Mouse (Mus musculus) CD4-positive helper T cell, adult 2 months (primary cell): ENCODE results near the gene Tmem121b.

Experiments
- DNase-seq: peaks from one replicate; pipeline ENCODE4 v3.0.0-alpha.2; 2012; ENCODE audit warnings: low read depth, missing footprints, low spot score

The Tmem121b gene

DNA sequence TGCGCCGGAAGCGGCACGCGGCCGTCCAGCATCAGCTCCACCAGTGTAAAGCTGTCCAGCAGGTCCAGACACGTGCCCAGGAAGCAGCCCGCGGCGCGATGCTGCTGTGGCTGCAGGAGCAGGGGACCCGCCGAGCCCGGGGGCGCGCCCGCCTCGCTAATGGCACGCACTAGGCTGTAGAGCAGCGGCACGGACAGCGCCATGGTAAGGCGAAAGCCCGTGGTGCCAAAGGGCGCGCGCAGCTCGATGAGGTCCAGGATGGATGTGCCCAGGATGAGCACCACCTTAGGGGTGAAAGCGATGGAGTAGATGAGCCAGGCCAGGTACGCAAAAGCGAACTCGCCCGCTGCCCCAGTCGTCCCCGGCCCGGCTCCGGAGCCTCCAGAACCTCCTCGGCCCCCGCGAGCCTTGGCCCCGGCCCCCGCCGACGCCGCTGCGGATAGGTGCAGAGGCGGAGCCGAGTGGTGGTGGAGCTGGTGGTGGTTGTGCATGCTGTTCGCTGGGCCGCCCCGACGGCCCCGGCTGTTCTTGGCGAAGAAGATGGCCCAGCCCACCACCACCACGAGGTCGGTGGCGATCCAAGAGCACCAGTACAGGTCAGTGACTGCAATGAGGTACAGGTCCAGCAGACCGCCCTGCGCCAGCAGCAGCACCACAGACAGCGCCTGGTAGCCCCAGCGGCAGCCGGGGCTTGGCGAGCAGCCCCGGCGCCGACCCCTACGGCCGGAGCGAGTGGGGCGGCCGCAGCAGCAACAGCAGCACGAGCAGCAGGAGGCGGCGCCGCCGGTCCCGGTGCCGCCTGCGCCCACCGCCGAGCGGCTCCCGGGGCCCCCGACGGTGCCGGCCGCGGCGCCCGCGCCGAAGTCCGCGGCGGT lies 871 bp downstream of the Tmem121b start:
- peak; percentile 56 for DNase-seq

DNA sequence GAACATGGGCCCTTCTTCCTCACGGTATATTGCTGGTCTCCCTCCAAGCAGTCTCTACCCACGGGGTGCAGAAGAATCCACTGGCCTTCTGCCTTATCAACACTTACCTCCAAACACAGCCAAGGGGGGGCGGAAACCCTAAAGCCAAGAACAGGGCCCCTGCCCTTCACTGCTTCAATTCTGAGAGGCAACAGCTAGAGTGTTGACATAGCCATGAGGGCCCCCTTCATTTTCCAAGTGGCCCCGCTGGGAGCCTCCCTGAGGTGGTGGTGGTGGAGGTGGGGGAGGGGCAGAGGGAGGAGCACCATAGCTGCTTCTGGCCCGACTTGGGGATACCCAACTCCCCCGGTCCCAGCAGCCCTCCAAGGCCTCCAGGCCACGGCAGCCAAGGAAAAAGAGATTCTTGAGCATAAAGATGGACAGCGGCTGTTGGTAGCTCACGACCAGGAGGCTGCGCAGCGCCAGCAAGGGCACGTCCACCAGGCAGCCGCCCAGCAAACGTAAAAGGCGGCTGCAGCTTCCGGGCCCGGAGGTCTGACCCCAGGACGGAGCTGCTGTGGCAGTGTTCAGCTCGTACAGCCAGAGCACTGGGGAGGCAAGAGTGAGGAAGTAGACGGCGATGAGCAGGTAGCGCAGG lies 1.6 kb downstream of the Tmem121b start:
- no peak for DNase-seq

DNA sequence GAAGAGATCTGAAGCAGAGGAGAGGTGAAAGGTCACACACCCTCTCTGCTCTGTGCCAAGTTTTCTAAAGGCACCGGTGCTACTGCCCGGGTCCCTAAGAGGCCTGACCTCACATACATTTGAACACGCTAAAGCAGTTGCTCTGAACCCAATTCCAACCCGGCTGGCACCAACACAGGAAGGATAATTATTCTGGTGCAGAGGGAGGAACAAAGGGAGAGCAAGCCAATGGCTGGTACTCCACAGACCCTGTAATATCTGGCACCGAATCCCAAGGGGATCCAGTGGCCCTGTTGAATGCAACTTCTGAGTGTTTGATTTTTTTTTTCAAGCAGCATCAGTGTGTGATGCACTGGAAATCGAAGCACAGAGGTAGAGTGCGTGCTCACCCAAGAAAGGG lies 2.5 kb downstream of the Tmem121b start:
- DNase-seq, result no peak

DNA sequence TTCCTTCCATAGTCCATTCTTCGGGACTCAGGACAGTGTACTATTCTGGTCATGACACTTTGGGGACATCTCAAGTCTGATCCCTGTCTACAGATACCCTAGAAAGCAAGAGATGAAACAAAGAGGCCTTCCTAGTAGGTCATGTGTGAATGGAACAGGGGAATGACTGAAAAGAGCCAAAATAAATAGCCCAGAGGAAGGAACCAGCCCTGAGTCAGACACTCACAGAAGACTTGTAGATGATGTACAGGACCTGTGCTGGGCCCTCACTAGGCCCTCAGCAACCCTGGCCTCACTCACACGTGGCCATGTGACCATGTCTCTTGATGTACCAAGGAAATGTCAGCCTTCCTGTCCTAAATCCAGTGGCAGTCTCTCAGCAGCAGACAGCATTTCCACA lies 4.1 kb downstream of the Tmem121b start:
- DNase-seq, result no peak

DNA sequence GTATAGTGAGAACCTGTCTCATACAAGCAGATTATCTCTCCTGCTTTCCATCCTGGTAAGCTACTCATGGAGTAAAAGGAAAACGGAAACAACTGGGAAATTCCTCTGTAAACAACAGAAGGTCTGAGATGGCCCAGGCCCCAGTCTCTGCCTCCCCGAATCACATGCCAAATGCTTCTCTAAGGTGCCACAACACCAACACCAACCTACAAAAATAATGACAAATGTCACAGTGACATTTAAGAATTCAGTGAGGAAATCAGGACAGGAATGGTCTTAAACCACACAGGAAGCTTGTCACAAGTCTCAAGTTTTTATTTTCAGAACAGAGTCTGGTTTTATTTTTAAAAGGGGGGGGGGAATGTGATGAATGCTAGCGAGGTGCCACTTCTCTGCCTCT lies 5.0 kb downstream of the Tmem121b start:
- DNase-seq, result peak; percentile 46

DNA sequence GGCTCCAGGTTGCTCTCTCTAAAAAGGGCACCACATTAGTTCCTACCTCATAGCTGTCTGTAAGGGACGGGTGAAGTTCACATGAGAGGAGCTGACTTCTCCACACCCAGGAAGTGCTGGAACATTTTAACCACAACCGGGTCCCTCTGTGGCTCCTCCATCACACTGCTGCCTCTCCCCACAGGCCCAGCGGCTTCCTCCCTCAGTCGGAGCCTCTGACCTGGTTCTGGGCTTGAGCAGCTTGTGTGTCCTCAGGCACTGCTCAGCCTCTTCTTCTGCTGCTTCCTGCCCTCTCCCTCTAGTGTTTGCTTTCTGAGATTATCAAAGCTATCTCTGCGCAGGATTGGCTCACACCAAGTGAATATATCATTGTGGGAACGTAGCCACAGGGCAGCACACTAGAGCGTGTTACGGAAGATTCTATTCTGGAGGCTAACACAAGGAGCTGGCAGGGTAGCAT lies 7.5 kb downstream of the Tmem121b start:
- DNase-seq, result peak; percentile 79

DNA sequence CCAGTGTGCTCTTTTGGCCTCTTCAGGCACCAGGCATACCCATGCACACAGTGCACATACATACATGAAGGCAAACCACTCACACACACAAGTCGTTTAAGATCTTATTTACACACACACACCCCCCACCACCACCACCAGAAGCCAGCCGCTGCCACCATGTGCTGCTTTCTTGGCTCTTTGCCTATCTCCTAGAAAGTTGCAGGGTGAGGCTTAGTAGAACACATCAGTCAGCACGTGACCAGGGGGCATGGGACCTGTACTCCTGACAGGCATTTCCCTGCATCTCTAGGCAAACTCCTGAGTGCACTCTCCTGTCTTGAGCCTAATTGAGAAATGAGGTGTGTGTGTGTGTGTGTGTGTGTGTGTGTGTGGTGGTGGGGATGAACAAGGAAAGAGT lies 8.6 kb downstream of the Tmem121b start:
- no peak for DNase-seq

DNA sequence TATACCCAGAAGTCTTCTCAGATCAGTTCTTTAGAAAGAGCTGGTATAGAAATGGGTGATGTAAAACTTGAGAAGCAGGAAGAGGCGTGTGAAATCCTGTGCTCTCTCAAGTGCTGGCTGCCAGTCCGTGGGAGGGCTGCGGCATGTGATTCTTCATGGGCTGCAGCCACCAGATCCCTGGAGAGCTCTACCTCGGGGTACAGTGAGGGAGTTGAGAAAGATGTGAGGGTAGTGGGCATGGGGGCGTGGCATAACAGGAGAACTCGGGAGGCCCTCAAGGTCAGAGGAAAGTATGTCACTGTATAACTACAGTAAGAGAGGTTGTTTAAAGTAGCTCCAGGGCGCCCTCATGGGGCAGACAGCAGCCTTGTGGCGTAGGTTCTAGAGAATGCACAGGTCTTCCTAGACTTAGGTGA lies 10.4 kb downstream of the Tmem121b start:
- DNase-seq, result peak; percentile 77

DNA sequence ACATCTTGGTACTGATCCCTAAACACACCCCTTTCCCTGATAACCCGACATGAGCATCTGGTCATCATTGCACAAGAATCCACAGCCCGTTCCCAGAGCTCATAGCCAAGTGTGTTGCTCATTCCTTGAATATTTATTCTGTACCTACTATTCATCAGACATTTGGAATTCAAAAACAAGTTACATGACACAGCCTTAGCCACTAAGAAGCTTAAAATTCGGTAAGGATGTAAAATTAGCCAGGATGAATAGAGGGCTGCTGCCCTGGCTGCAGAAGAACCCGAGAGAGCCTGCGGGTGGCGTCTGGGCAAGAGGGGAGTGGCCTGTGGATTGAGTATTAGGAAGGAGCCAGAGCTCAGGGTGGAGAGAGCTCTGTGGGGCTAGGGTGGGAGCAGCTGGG lies 10.9 kb downstream of the Tmem121b start:
- DNase-seq, result no peak

DNA sequence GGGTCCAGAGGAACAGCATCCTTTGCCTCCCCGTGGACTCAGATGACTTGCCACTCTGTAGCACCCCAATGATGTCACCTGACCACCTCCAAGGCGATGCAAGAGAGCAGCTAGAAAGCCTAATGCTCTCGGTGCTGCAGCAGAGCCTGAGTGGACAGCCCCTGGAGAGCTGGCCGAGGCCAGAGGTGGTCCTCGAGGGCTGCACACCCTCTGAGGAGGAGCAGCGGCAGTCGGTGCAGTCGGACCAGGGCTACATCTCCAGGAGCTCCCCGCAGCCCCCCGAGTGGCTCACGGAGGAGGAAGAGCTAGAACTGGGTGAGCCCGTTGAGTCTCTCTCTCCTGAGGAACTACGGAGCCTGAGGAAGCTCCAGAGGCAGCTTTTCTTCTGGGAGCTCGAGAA lies 11.6 kb downstream of the Tmem121b start:
- no peak for DNase-seq

DNA sequence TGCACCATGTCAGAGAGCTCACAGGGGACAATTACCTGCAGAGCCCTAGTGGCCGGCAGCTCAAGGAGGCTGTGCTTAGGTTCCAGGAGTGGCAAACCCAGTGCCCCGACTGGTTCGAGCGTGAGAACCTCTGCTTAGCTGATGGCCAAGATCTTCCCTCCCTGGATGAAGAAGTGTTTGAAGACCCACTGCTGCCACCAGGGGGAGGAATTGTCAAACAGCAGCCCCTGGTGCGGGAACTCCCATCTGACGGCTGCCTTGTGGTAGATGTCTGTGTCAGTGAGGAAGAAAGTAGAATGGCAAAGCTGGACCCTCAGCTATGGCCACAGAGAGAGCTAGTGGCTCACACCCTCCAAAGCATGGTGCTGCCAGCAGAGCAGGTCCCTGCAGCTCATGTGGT lies 12.1 kb downstream of the Tmem121b start:
- DNase-seq, result peak; percentile 52

DNA sequence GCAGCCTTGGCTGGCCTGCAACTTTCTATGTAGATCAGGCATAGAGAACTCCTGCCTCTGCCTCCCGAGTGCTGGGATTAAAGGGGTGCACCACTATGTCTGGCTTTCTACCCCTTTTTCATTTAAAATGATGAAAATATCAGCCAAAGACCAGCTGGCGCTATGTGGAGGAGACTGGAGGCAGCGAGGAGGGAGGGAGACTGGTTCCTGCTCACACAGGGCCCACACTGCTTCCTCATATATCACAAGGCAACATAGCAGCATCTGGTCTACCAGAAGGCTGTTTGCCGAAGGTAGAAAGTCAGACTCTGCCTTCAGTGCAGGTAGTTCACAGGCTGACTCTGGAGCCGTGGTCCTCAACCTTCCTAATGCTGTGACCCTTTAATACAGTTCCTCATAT lies 13.2 kb downstream of the Tmem121b start:
- DNase-seq, result no peak

DNA sequence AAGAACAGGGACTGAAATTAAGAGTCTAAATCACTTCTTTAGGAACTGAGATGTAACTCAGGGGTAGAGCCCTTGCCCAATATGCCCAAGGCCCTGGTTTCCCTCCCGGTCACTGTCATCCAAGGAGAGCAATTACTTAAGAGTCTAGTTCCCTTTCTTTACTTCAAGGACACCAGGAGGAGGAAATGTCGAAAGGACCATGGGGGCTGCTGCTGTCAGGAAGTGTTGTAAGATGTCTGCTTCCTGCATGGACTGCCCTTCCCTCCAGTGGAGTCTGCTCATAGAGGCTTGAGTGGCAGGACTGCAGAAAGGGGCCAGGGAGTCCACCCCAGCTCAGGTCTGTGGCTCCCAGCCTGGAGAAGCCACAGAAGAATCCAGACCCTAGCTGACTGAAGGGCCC lies 14.3 kb downstream of the Tmem121b start:
- DNase-seq, result no peak

DNA sequence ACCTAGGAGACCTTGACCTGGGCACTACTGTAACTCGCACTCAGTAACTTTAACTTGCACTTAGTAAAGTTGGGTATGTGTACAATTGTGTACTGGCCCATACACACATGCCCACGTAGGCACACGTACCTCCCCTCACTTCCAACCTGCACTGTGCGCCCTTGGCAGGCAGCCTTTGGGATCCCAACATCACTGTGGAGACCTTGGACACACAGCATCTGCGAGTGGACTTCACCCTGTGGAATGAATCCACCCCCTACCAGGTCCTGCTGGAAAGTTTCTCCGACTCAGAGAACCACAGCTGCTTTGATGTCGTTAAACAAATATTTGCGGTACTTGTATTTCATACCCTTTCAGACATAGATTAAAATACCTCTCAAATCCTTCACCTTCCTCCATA lies 18.3 kb downstream of the Tmem121b start:
- no peak for DNase-seq

DNA sequence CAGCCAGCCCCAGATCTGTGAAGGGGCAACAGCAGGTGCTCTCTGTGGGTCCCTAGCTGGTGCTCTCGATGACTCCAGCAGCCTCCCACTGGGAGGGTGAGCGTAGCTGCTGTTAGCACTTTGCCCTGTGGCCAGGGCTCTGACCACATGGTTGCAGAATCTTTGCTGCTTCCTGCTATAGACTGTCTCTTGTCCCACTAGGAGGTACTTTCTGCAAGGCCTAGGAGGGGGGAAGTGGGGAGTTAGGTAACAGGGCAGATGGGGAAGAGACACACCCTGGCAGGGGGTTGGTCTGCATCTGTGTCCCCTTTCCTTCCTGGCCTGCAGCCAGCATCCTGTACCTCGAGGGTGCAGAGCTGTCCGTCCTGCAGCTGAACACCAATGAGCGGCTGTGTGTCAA lies 20.2 kb downstream of the Tmem121b start:
- no peak for DNase-seq

DNA sequence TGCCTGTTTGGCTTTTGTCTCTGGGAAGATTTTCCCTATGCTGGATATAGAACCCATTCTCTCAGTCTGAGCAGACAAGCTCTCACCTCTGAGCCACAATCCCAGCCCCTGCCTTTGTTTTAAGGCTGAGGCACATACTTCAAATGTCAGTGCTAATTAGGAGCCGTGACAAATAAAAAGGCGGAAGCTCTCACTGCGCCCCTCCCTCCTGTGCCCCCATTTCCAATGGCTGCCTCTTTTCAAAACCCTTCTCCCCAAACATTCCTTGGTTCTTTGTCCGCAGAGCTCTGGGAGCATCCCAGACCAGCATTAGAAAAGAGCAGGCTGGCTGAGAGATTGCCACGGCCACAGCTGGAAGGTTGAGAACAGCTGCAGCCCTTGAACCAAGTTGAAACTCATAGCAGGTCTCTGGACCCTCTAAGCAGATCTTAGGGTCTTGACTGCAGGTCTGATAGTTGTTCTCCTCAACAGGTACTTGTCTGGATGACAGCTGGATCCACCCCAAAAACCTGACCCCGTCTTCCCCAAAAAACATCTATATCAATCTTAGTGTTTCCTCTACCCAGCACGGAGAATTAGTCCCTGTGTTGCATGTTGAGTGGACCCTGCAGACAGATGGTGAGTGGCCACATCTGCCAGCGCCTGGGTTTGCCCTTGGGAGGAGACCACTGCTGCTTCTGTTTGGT lies 21.0 kb downstream of the Tmem121b start:
- no peak for DNase-seq

DNA sequence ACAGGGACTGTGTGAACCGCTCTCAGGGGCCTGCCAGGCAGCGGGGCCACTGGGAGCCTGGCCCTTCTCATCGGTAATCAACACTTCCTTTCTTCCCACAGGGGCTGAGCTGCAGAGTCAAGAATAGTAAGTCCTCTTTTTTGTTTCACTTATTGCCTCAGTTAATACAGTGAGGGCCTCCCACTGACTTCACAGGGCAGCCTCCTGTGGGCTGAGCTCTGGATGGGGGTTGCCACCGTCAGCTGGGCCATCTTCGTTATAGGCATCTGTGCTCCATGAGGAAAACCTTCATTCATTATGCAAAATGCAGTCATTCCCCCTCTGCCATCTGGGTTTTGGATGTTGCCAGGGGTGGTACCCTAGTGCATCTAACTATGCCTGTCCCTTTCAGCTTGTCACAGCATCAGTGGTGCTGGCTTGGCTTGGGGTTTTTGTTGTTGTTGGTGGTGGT lies 21.6 kb downstream of the Tmem121b start:
- no peak for DNase-seq

DNA sequence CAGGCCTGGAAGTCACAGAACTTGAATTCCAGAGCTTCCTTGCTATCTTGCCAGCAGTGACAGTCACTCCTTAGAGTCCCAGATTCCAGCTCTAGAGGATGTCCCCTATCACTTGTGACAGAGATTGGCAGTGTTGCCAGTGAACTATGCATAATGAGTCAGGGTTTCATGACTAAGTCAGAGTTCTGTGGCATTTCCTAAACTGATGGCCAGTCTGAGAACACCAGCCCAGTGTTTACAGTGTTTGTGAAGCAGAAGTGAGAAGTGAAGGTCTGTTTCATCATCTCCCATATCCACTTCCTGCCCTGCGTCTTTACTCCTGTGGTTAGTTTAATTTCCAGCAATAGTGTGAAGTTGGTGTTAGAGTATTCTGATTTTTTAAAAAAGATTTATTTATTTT lies 22.9 kb downstream of the Tmem121b start:
- DNase-seq, result peak; percentile 49

DNA sequence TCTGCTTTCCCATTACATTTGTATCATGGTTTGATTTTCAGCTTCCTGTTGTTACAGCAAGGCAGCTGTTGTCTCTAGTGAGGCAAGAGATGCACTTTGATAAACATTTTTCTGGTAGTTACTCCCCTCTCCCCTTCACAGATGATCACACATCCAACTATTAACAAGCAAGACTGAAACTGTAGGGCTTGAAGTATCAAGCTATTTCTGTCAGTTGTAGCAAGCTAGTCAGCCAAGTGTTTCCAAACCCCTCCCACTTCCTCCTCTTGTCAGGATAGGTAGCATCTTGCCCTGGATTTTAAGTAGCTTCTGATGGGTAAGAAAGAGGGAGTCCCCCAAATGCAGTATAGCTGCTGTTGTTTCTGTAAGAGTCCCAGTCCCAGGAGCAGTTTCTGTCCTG lies 23.8 kb downstream of the Tmem121b start:
- DNase-seq, result no peak

DNA sequence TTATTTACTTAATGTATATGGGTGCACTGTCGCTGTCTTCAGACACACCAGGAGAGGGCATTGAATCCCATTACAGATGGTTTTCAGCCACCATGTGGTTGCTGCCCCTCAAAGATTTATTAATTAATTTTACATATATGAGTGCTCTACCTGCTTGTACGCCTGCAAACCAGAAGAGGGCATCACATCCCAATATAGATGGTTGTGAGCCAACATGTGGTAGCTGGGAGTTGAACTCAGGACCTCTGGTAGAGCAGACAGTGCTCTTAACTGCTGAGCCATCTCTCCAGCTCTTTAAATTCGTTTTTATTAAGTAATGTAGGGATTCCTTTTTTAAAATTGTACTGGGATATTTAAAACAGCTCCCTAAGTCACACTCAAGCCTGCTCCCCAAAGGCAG lies 24.3 kb downstream of the Tmem121b start:
- DNase-seq, result no peak

DNA sequence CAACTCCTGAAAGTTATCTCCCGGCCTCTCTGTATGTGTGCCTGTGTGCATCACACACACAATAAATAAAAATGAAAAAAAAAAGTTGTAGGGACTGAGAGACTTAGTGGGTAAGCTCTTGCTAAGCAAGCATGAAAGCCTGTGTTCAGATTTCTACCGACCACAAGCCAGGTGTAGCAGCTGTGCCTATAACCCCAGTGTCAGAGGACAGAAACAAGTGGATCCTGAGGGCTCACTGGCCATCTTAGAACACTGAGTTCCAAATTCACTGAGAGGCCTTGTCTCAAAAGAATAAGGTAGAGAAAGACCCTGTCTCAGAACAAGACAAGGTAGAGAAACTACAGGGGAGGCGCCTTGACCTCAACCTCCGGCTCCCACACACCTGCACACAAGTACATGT lies 25.3 kb downstream of the Tmem121b start:
- no peak for DNase-seq

DNA sequence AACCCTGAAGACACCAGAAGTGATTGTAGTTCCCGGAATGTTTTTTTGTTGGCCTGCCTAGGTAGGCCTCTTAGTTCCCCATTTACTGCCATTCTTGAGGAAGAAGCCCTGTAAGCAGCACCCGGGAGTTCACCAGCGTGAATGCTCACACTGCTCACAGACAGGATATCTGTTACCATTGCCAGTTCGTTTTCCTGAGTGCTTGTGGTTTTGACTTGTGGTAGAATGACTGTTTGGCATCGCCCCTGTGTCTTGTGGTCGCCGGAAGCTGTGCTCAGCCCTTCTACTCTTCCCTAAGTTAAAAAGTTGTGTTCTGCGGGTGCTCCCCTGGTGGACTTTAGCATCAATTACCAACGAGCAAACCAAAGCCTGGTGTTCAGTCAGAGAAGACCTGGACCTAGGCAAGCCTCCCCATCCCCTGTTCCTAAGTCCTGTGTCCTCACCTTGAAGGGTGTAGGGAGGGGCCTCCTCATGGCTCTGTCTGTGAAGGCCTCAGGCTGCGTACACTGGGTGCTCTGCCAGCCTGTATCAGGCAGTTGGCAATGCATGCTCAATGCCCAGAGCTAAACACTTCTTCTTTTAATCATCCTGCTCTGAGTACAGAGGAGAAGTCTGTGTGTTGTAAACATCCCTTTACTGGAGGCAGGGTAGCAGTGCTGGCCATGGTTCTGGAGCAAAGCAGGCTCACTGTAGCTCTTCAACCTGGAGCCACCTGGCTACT lies 26.8 kb downstream of the Tmem121b start:
- peak; percentile 89 for DNase-seq
